Mouse (Mus musculus) stomach, embryonic 14.5 days (tissue): ENCODE data around the gene Dclre1a. TPM values are rescaled to one million over a fixed set of nuclear protein-coding genes. Genes with fewer than 3 reads are reported as not detected.

Source experiments
- ATAC-seq: fragments of 200-750 bp; cut with Nextera tagmentation; 2 replicates; pipeline ENCODE4 v1.8.0; 2017; ENCODE audit warnings: low read depth, moderate TSS enrichment; ENCODE audit not compliant: insufficient number of reproducible peaks, insufficient read depth, low FRiP score
- H3K27ac ChIP-seq: fragments of 300-500 bp; sonication (generic); 2 replicates; pipeline ENCODE4 v1.5.1; 2014; ENCODE audit warnings: mild to moderate bottlenecking, low read length, moderate library complexity, mixed read lengths
- H3K27me3 ChIP-seq: fragments of 300-500 bp; sonication (generic); 2 replicates; pipeline ENCODE4 v1.6.1; 2014; ENCODE audit warnings: low read length, control low read depth, mixed read lengths; ENCODE audit not compliant: control insufficient read depth, insufficient read depth
- H3K36me3 ChIP-seq: fragments of 300-500 bp; sonication (generic); 2 replicates; pipeline ENCODE4 v1.6.1; 2014; ENCODE audit warnings: mild to moderate bottlenecking, control low read depth, low read length, moderate library complexity, mixed read lengths; ENCODE audit not compliant: control insufficient read depth, insufficient read depth
- H3K4me1 ChIP-seq: fragments of 300-500 bp; sonication (generic); 2 replicates; pipeline ENCODE4 v1.6.1; 2014; ENCODE audit warnings: low read length, control low read depth, mixed read lengths; ENCODE audit not compliant: control insufficient read depth, insufficient read depth
- H3K4me2 ChIP-seq: fragments of 300-500 bp; sonication (generic); replicated peaks from 2 replicates; pipeline ENCODE4 v1.6.1; 2014; ENCODE audit warnings: low read depth, low read length, control low read depth
- H3K4me3 ChIP-seq: fragments of 300-500 bp; sonication (generic); 2 replicates; pipeline ENCODE4 v1.5.1; 2014; ENCODE audit warnings: low read depth, low read length, control low read depth
- H3K9ac ChIP-seq: fragments of 300-500 bp; sonication (generic); replicated peaks from 2 replicates; pipeline ENCODE4 v1.6.1; 2014; ENCODE audit warnings: low read depth, mild to moderate bottlenecking, control low read depth, low read length, moderate library complexity, mixed read lengths
- H3K9me3 ChIP-seq: fragments of 300-500 bp; sonication (generic); 2 replicates; pipeline ENCODE4 v1.6.1; 2016; ENCODE audit warnings: low read depth, low read length, control low read depth; ENCODE audit not compliant: control insufficient read depth
- WGBS: fragments of 180-500 bp; shearing (Covaris S2); extraction: QIAGEN DNeasy Blood & Tissue Kit; methylation state at CpG from one replicate; pipeline ENCODE4 v1.1.7; 2014; 5-methylcytosine and 5-hydroxymethylcytosine counted together
- polyA plus RNA-seq: library from polyadenylated mRNA; unstranded; fragments of >200 nt; fragmentation: Nextera tagmentation; extraction: Ambion mirVana; gene quantifications from 2 replicates; pipeline ENCODE4 v1.2.1, GENCODE M21; 2014

Gene Dclre1a
- polyA plus RNA-seq, 1 experiment from 2014 or later = 21.8 TPM

GRCm38 (mm10) chr19:56583785-56584184, 35.8 kb upstream of the Dclre1a start:
- peak overlapping the region; percentile 28; the same call in 1 of the 2 replicates for H3K27ac ChIP-seq
- WGBS = 24% methylated on average over 5 of the region's 5 CpGs
- H3K36me3 ChIP-seq = peaks cover 24% of the 10 kb centered on the region
- no peak for ATAC-seq
- H3K4me2 ChIP-seq = no peak overlapping the region
- no peaks in the 10 kb centered on the region for H3K27me3 ChIP-seq
- no peak overlapping the region for H3K4me3 ChIP-seq
- no peak overlapping the region for H3K9ac ChIP-seq
- no peaks in the 10 kb centered on the region for H3K9me3 ChIP-seq
- peaks cover 8% of the 10 kb centered on the region; the same call in 1 of the 2 replicates for H3K4me1 ChIP-seq

GRCm38 (mm10) chr19:56581981-56582380, 34.0 kb upstream of the Dclre1a start:
- Histone ChIP-seq H3K9ac (no peak overlapping the region), H3K27me3 (no peaks in the 10 kb centered on the region), H3K4me1 (peaks cover 8% of the 10 kb centered on the region; the same call in 1 of the 2 replicates), H3K36me3 (peaks cover 24% of the 10 kb centered on the region), H3K27ac (no peak overlapping the region), H3K9me3 (no peaks in the 10 kb centered on the region), H3K4me3 (no peak overlapping the region), H3K4me2 (no peak overlapping the region)
- ATAC-seq = no peak
- WGBS = 90% methylated on average over 5 of the region's 5 CpGs

- Histone ChIP-seq H3K27ac (no peak overlapping the region), H3K9me3 (no peaks in the 10 kb centered on the region), H3K4me2 (no peak overlapping the region), H3K27me3 (no peaks in the 10 kb centered on the region), H3K9ac (no peak overlapping the region), H3K36me3 (peaks cover 19% of the 10 kb centered on the region), H3K4me3 (no peak overlapping the region), H3K4me1 (0 out of 2 replicates have a peak, but pooled peaks cover 1% of the 10 kb centered on the region)
- 91% methylated on average over 1 of the region's 1 CpGs for WGBS
- no peak for ATAC-seq
Observed at GRCm38 (mm10) chr19:56577801-56578200, 29.8 kb upstream of the Dclre1a start.

- no peak overlapping the region for H3K4me3 ChIP-seq
- no peak overlapping the region for H3K4me2 ChIP-seq
Observed at GRCm38 (mm10) chr19:56573184-56573583, 25.2 kb upstream of the Dclre1a start.

GRCm38 (mm10) chr19:56571913-56572312, 23.9 kb upstream of the Dclre1a start:
- H3K9ac ChIP-seq = no peak overlapping the region
- H3K4me3 ChIP-seq = no peak overlapping the region
- H3K4me2 ChIP-seq = no peak overlapping the region
- no peaks in the 10 kb centered on the region for H3K9me3 ChIP-seq
- H3K27ac ChIP-seq = no peak overlapping the region
- 95% methylated on average over 5 of the region's 5 CpGs for WGBS
- H3K27me3 ChIP-seq = no peaks in the 10 kb centered on the region
- no peaks in the 10 kb centered on the region for H3K4me1 ChIP-seq
- H3K36me3 ChIP-seq = peaks cover 15% of the 10 kb centered on the region
- ATAC-seq = no peak

More at GRCm38 (mm10) chr19:56573184-56573583, 25.2 kb upstream of the Dclre1a start:
- Histone ChIP-seq H3K9ac (no peak overlapping the region), H3K9me3 (no peaks in the 10 kb centered on the region), H3K4me1 (no peaks in the 10 kb centered on the region), H3K36me3 (peaks cover 21% of the 10 kb centered on the region), H3K27ac (no peak overlapping the region), H3K27me3 (no peaks in the 10 kb centered on the region)
- no peak for ATAC-seq
- 89% methylated on average over 6 of the region's 6 CpGs for WGBS

- H3K27me3 ChIP-seq = no peaks in the 10 kb centered on the region
- no peak overlapping the region for H3K27ac ChIP-seq
- H3K9ac ChIP-seq = no peak overlapping the region
- no peaks in the 10 kb centered on the region for H3K4me1 ChIP-seq
- H3K9me3 ChIP-seq = no peaks in the 10 kb centered on the region
- 65% methylated on average over 2 of the region's 2 CpGs for WGBS
- ATAC-seq = no peak
- no peak overlapping the region for H3K4me2 ChIP-seq
- no peak overlapping the region for H3K4me3 ChIP-seq
- H3K36me3 ChIP-seq = peaks cover 14% of the 10 kb centered on the region
Observed at GRCm38 (mm10) chr19:56571234-56571633, 23.2 kb upstream of the Dclre1a start.

- H3K36me3 ChIP-seq = peaks cover 10% of the 10 kb centered on the region
- H3K4me3 ChIP-seq = no peak overlapping the region
- no peak overlapping the region for H3K4me2 ChIP-seq
- 65% methylated on average over 8 of the region's 8 CpGs for WGBS
- no peaks in the 10 kb centered on the region for H3K4me1 ChIP-seq
- H3K9ac ChIP-seq = no peak overlapping the region
- H3K27ac ChIP-seq = no peak overlapping the region
- no peaks in the 10 kb centered on the region for H3K27me3 ChIP-seq
- ATAC-seq = no peak
- no peaks in the 10 kb centered on the region for H3K9me3 ChIP-seq
Observed at GRCm38 (mm10) chr19:56570781-56571180, 22.8 kb upstream of the Dclre1a start.

- Histone ChIP-seq H3K27me3 (no peaks in the 10 kb centered on the region), H3K9ac (no peak overlapping the region), H3K27ac (no peak overlapping the region), H3K4me1 (no peaks in the 10 kb centered on the region; the same call in 1 of the 2 replicates), H3K9me3 (no peaks in the 10 kb centered on the region), H3K4me3 (no peak overlapping the region), H3K4me2 (no peak overlapping the region), H3K36me3 (peaks cover 6% of the 10 kb centered on the region)
- ATAC-seq = no peak
- 81% methylated on average over 6 of the region's 6 CpGs for WGBS
Observed at GRCm38 (mm10) chr19:56566940-56567339, 18.9 kb upstream of the Dclre1a start.

- Histone ChIP-seq H3K4me3 (no peak overlapping the region), H3K9me3 (no peaks in the 10 kb centered on the region), H3K27me3 (no peaks in the 10 kb centered on the region), H3K36me3 (no peaks in the 10 kb centered on the region; the same call in 1 of the 2 replicates), H3K27ac (no peak overlapping the region), H3K9ac (no peak overlapping the region), H3K4me1 (no peaks in the 10 kb centered on the region; the same call in 1 of the 2 replicates), H3K4me2 (no peak overlapping the region)
- WGBS = 78% methylated on average over 4 of the region's 4 CpGs
- no peak for ATAC-seq
Observed at GRCm38 (mm10) chr19:56566041-56566440, 18.0 kb upstream of the Dclre1a start.
